Mouse (Mus musculus) hindbrain, embryonic 15.5 days (tissue): ENCODE data around the gene Gm45711. TPM values are rescaled to one million over a fixed set of nuclear protein-coding genes. Genes with fewer than 3 reads are reported as not detected.
A peak's percentile ranks its signal among the peaks of the same experiment; 100 is the strongest.
"Not testable (repeated sequence)": the region's sequence is repeated elsewhere in the genome, so short reads cannot be mapped to it uniquely, and the experiment has no call there.

ENCODE experiments used
- ATAC-seq: fragments of 200-750 bp; cut with Nextera tagmentation; 2 replicates; pipeline ENCODE4 v1.8.0; 2017; ENCODE audit warnings: low read depth, moderate number of reproducible peaks, moderate TSS enrichment; ENCODE audit not compliant: low FRiP score
- H3K27ac ChIP-seq: fragments of 300-500 bp; sonication (generic); replicated peaks from 2 replicates; pipeline ENCODE4 v1.5.1; 2015; ENCODE audit warnings: mild to moderate bottlenecking, inconsistent platforms
- H3K27me3 ChIP-seq: fragments of 300-500 bp; sonication (generic); 2 replicates; pipeline ENCODE4 v1.6.1; 2015; ENCODE audit warnings: control low read depth, inconsistent platforms
- H3K36me3 ChIP-seq: fragments of 300-500 bp; sonication (generic); 2 replicates; pipeline ENCODE4 v1.6.1; 2015; ENCODE audit warnings: control low read depth, inconsistent platforms
- H3K4me1 ChIP-seq: fragments of 300-500 bp; sonication (generic); replicated peaks from 2 replicates; pipeline ENCODE4 v1.6.1; 2015; ENCODE audit warnings: control low read depth, inconsistent platforms
- H3K4me2 ChIP-seq: fragments of 300-500 bp; sonication (generic); 2 replicates; pipeline ENCODE4 v1.6.1; 2015; ENCODE audit warnings: moderate library complexity, mild to moderate bottlenecking, inconsistent platforms
- H3K4me3 ChIP-seq: fragments of 300-500 bp; sonication (generic); 2 replicates; pipeline ENCODE4 v1.5.1; 2015; ENCODE audit warnings: mild to moderate bottlenecking, inconsistent platforms
- H3K9ac ChIP-seq: fragments of 300-500 bp; sonication (generic); 2 replicates; pipeline ENCODE4 v1.6.1; 2015; ENCODE audit warnings: inconsistent platforms
- H3K9me3 ChIP-seq: fragments of 300-500 bp; sonication (generic); 2 replicates; pipeline ENCODE4 v1.6.1; 2016; ENCODE audit warnings: control low read depth, inconsistent platforms
- WGBS: fragments of 180-500 bp; shearing (Covaris S2); methylation state at CpG from one replicate; pipeline ENCODE4 v1.1.7; 2015; 5-methylcytosine and 5-hydroxymethylcytosine counted together
- polyA plus RNA-seq: library from polyadenylated mRNA; unstranded; fragments of >200 nt; fragmentation: Nextera tagmentation; extraction: Ambion mirVana; gene quantifications from 2 replicates; pipeline ENCODE4 v1.2.1, GENCODE M21; 2015

Gm45711 gene
- polyA plus RNA-seq, 1 experiment from 2014 or later, result not detected

DNA sequence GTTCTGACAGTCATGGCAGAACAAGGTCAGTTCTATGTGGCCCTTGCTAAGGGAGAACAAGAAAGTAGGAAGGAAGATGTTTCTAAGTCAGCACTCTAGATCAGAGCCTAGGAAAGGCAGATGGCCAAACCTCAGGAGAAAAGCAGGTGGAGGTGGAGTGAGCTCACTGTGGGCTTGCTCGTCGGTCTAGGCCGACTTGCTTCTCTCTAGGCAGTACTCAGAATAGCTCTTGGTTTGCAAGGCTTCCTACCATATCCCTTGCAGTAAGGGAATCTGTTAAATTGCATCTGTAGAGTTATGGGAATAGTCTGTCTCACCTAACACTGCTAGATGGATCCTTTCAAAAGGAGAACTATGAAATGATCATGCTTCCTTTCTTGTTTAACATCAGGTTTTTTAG lies 2.1 kb upstream of the Gm45711 start:
- H3K27me3 ChIP-seq, H3K4me3 ChIP-seq, H3K4me1 ChIP-seq, H3K4me2 ChIP-seq, H3K27ac ChIP-seq, ATAC-seq, H3K36me3 ChIP-seq, H3K9ac ChIP-seq, H3K9me3 ChIP-seq: not testable (repeated sequence)
- 77% methylated on average over 3 of the region's 3 CpGs for WGBS

DNA sequence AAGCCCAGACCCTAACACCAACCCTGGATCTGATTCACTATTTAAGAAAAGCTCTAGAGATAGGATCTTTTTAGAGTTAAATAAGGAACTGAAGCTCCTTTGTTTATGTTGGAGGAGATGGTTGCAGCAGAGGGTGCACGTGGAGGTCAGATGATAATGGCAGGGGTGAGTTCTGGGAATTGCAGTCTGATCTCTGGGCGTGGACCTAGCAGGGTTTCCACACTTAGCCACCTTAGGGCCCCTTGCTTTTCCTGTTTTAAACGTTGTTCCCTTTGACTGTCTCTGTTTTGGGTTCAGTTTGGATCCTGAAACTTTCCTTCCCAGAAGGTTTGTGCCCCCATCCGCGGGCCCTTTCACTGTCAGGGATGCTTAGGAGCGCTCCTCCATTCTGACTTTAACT lies 1.5 kb downstream of the Gm45711 start:
- 64% methylated on average over 6 of the region's 6 CpGs for WGBS
- not testable (repeated sequence) for H3K4me3 ChIP-seq, H3K9ac ChIP-seq, H3K36me3 ChIP-seq, H3K27me3 ChIP-seq, H3K4me2 ChIP-seq, H3K9me3 ChIP-seq, H3K27ac ChIP-seq, ATAC-seq, H3K4me1 ChIP-seq

- 91% methylated on average over 11 of the region's 11 CpGs for WGBS
- ATAC-seq, result no peak
- H3K9ac ChIP-seq, result no peak overlapping the region
- H3K27me3 ChIP-seq, result no peaks in the 10 kb centered on the region
- no peak overlapping the region for H3K4me3 ChIP-seq
- peaks cover 7% of the 10 kb centered on the region; the same call in 1 of the 2 replicates for H3K4me1 ChIP-seq
- H3K4me2 ChIP-seq, result no peak overlapping the region
- H3K36me3 ChIP-seq, result no peaks in the 10 kb centered on the region
- H3K9me3 ChIP-seq, result no peaks in the 10 kb centered on the region
- H3K27ac ChIP-seq, result no peak overlapping the region
Measured at GRCm38 (mm10) chr8:104304962-104305361, 4.9 kb downstream of the Gm45711 start.

DNA sequence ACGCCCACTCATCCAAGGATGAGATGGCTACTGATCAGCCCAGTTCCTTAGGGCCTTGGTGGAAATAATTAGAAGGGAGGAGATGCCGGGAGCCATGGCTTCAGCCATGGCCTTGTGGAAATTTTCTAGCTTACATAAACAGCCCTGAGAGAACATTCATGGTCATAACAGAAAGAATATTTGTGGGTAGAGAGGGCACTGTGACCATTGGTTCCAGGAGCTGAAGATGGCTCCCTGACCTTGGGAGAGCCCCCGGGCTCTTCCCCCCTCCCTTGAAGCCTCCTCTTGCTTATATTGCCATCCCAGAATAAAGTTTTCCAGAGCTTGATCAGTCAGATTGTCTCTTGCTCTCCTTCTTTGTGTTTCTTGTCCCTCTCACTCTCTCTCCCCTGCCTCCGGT lies 7.3 kb downstream of the Gm45711 start:
- ATAC-seq, result not testable (repeated sequence)

DNA sequence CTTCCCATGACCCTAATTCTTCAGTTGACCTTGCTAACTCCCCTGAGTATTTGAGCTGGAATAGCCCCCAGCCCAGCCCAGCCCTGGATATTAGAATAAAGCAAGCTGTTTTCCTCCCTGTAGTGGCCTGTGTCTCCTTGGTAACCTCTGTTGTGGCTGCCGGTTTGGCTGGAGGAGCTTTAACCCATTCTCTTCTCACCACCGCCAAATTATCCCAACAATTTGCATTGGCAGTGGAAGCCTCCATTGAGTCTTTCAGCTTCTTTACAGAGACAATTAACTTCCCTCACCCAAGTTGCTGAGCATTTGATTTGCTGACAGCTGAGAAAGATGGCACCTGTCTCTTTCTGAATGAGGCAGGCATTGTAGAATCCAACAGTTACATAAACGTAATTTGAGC lies 8.3 kb downstream of the Gm45711 start:
- not testable (repeated sequence) for H3K36me3 ChIP-seq, H3K4me2 ChIP-seq, H3K9me3 ChIP-seq, H3K27me3 ChIP-seq, H3K27ac ChIP-seq, H3K9ac ChIP-seq, H3K4me1 ChIP-seq, H3K4me3 ChIP-seq
- 2% methylated on average over 3 of the region's 3 CpGs for WGBS
- peak; percentile 73; the same call in 1 of the 2 replicates for ATAC-seq

More for the DNA sequence above, 7.3 kb downstream of the Gm45711 start:
- not testable (repeated sequence) for H3K9me3 ChIP-seq, H3K4me1 ChIP-seq, H3K9ac ChIP-seq, H3K27ac ChIP-seq, H3K36me3 ChIP-seq, H3K4me3 ChIP-seq, H3K27me3 ChIP-seq, H3K4me2 ChIP-seq
- 85% methylated on average over 4 of the region's 4 CpGs for WGBS

- no peak for ATAC-seq
- Histone ChIP-seq H3K27me3 (no peaks in the 10 kb centered on the region), H3K9ac (no peak overlapping the region), H3K36me3 (no peaks in the 10 kb centered on the region), H3K4me1 (no peaks in the 10 kb centered on the region), H3K4me3 (no peak overlapping the region), H3K27ac (no peak overlapping the region), H3K4me2 (no peak overlapping the region), H3K9me3 (no peaks in the 10 kb centered on the region)
- 90% methylated on average over 1 of the region's 1 CpGs for WGBS
Measured at GRCm38 (mm10) chr8:104294396-104294795, 15.5 kb downstream of the Gm45711 start.

DNA sequence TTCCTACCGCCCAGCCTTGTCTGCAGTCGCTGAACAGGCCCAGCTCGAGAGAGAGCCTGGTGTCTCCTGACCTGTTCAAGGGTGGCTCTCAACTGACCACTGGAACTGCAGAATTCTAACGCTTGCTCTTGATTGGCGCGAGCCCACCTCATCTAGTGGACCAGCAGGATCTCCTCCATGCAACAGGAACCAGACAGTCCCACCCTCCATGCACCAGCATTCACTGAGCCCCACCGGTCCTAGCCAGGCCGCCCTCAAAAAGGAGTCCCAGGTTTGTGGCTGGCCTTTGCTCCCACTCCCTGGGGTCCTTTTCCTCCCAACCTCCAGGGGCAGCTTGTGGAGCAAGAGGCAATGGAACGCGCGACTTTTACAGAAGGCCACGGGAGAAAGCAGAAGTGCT lies 16.8 kb downstream of the Gm45711 start, which contains the start of gene Cmtm2a:
TSS of gene Cmtm2a (minus strand) at position 101 of the 400 bp plus-strand sequence.
- not testable (repeated sequence) for H3K9ac ChIP-seq, H3K27ac ChIP-seq, H3K4me2 ChIP-seq, H3K36me3 ChIP-seq, H3K27me3 ChIP-seq, H3K4me3 ChIP-seq, ATAC-seq, H3K4me1 ChIP-seq, H3K9me3 ChIP-seq
- 89% methylated on average over 12 of the region's 12 CpGs for WGBS

- Histone ChIP-seq H3K36me3 (peaks cover 4% of the 10 kb centered on the region; the same call in 1 of the 2 replicates), H3K4me3 (no peak overlapping the region), H3K4me1 (no peaks in the 10 kb centered on the region), H3K27me3 (no peaks in the 10 kb centered on the region), H3K27ac (no peak overlapping the region), H3K9me3 (no peaks in the 10 kb centered on the region), H3K4me2 (no peak overlapping the region), H3K9ac (no peak overlapping the region)
- ATAC-seq, result no peak
- WGBS, result 77% methylated on average over 6 of the region's 6 CpGs
Measured at GRCm38 (mm10) chr8:104268937-104269440, 40.9 kb downstream of the Gm45711 start.

GRCm38 (mm10) chr8:104268368-104268767 lies 41.5 kb downstream of the Gm45711 start:
- Histone ChIP-seq H3K9me3 (no peaks in the 10 kb centered on the region), H3K4me1 (no peaks in the 10 kb centered on the region), H3K4me2 (no peak overlapping the region), H3K27ac (no peak overlapping the region), H3K36me3 (peaks cover 4% of the 10 kb centered on the region; the same call in 1 of the 2 replicates), H3K27me3 (no peaks in the 10 kb centered on the region), H3K9ac (no peak overlapping the region), H3K4me3 (no peak overlapping the region)
- ATAC-seq, result no peak

DNA sequence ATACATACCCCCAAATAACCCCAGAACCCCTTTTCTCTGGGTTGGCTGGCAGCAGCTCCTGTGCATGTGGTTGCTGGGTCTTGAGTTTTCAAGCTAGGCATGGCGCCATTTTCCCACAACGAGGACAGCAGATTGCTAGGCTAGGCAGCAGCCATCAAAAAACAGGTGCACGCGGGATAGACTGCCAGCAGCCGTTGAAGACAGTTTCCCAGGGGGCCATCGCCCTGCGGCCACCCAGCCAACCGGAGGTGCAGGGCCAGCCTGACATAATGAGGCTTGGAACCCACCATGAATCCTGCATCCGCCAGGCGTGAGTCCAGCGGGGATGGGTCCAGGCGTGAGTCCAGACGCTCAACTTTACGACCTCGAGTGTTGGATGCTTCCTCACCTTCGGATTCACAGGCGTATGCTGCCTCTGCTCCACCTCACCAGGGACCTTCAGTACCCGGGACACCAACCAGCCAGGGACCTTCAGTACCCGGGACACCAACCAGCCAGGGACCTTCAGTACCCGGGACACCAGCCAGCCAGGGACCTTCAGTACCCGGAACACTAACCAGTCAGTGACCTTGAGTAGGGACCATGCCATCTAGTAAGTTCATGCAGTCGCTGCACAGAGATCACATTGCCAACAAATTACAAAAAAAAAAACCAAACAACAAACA lies 45.5 kb downstream of the Gm45711 start:
- not testable (repeated sequence) for ATAC-seq, H3K9me3 ChIP-seq, H3K4me1 ChIP-seq, H3K4me3 ChIP-seq, H3K4me2 ChIP-seq, H3K36me3 ChIP-seq, H3K9ac ChIP-seq, H3K27me3 ChIP-seq, H3K27ac ChIP-seq
- WGBS, result 95% methylated on average over 22 of the region's 22 CpGs

DNA sequence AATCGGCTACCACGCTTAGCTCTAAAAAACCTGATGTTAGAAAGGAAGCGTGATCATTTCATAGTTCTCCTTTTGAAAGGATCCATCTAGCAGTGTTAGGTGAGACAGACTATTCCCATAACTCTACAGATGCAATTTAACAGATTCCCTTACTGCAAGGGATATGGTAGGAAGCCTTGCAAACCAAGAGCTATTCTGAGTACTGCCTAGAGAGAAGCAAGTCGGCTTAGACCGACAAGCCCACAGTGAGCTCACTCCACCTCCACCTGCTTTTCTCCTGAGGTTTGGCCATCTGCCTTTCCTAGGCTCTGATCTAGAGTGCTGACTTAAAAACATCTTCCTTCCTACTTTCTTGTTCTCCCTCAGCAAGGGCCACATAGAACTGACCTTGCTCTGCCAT lies 48.1 kb downstream of the Gm45711 start:
- not testable (repeated sequence) for H3K4me1 ChIP-seq
- WGBS, result 94% methylated on average over 5 of the region's 5 CpGs

GRCm38 (mm10) chr8:104253016-104253415 lies 56.9 kb downstream of the Gm45711 start:
- no peak overlapping the region for H3K27ac ChIP-seq
- no peaks in the 10 kb centered on the region for H3K27me3 ChIP-seq
- no peak overlapping the region for H3K4me3 ChIP-seq
- WGBS, result 89% methylated on average over 3 of the region's 3 CpGs
- ATAC-seq, result no peak
- peaks cover 3% of the 10 kb centered on the region; the same call in 1 of the 2 replicates for H3K9me3 ChIP-seq
- no peak overlapping the region for H3K9ac ChIP-seq
- peaks cover 15% of the 10 kb centered on the region for H3K4me1 ChIP-seq
- peaks cover 8% of the 10 kb centered on the region for H3K36me3 ChIP-seq
- no peak overlapping the region for H3K4me2 ChIP-seq

More for the DNA sequence above, 48.1 kb downstream of the Gm45711 start:
- not testable (repeated sequence) for H3K4me3 ChIP-seq, H3K9ac ChIP-seq, H3K4me2 ChIP-seq, ATAC-seq, H3K9me3 ChIP-seq, H3K27me3 ChIP-seq, H3K27ac ChIP-seq
- peaks cover 27% of the 10 kb centered on the region for H3K36me3 ChIP-seq

DNA sequence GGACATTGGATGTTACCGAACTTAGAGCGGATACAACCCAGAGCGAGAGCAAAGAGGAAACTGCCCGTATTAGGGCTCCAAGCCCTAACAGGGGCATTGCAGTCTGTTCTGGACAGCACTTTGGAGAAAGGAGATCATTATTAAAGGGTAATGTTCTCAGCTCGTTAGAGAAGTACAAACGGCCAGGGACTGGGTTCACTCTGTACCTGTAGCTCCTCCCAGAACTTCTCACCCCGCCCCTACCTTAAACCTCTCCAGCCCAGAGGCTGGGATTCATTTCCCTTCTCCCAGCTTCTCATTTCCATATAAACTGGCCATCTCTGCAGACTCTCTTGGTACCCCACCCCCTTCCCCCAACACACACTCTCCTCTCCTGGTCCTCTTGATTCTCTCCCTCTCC lies 58.4 kb downstream of the Gm45711 start:
- Histone ChIP-seq H3K27ac (no peak overlapping the region), H3K36me3 (no peaks in the 10 kb centered on the region), H3K4me2 (peak overlapping the region; percentile 82), H3K4me1 (peaks cover 31% of the 10 kb centered on the region), H3K27me3 (no peaks in the 10 kb centered on the region), H3K9ac (peak overlapping the region; percentile 62), H3K4me3 (peak overlapping the region; percentile 70), H3K9me3 (no peaks in the 10 kb centered on the region)
- 2% methylated on average over 7 of the region's 7 CpGs for WGBS
- ATAC-seq, result no peak
